Mouse (Mus musculus): ENCODE measurements around the gene Neu1.

DNA sequence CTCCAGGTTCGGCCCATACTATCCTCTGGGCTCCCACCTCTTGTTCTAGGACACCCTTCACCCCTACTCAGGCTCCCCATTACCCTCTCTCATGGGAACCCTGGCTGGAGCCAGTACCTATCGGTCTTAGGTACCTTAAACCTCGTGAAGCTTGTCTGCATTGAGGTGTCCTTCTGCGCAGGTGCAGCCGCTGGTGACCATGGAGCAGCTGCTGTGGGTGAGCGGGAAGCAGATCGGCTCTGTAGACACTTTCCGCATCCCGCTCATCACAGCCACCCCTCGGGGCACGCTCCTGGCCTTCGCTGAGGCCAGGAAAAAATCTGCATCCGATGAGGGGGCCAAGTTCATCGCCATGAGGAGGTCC is 664 bp downstream of the Neu1 start:
- TF ChIP-seq CTCF (IDR thresholded peaks at IDR 0.05; ENCODE audit: low read depth, low read length) (no peak), GATA2 (IDR thresholded peaks at IDR 0.05; ENCODE audit: borderline replicate concordance, low read depth, low read length) (no peak), GATA1 (IDR thresholded peaks at IDR 0.05; ENCODE audit: borderline replicate concordance, low read length) (no peak), TAL1 (conservative IDR thresholded peaks at IDR 0.05; ENCODE audit: low read depth, low read length) (no peak), POLR2AphosphoS5 (IDR thresholded peaks at IDR 0.05; ENCODE audit: insufficient replicate concordance, low read depth, low read length) (no peak)
